Mouse (Mus musculus) kidney, adult 2 months (tissue): ENCODE measurements around the gene Slc41a3.

ENCODE experiments used
- CTCF ChIP-seq: fragments of 200-500 bp; conservative IDR thresholded peaks from 2 replicates; pipeline ENCODE4 v1.5.1; 2011; ENCODE audit warnings: low read depth, mild to moderate bottlenecking, control low read depth, low read length, moderate library complexity, mixed read lengths; ENCODE audit not compliant: insufficient read depth, insufficient read length
- POLR2A ChIP-seq: fragments of 200-500 bp; IDR thresholded peaks from one replicate; pipeline ENCODE4 v1.6.1; 2011; ENCODE audit warnings: low read depth, low read length, control low read depth

- TF ChIP-seq CTCF (no peak), POLR2A (no peak)
Observed at GRCm38 (mm10) chr6:90686812-90687211, 82.3 kb downstream of the Slc41a3 start.
